Mouse (Mus musculus): Measurements from ENCODE around the gene Rasgef1b. TPM values are rescaled to one million over a fixed set of nuclear protein-coding genes. Genes with fewer than 3 reads are reported as not detected.
A peak's percentile ranks its signal among the peaks of the same experiment; 100 is the strongest.

Gene Rasgef1b
- total and polyA plus RNA-seq, 2 experiments, result 4.0 to 20.4 TPM

- no peak overlapping the region for H3K9ac ChIP-seq (ENCODE audit: low read depth, low read length)
- H3K4me1 ChIP-seq (ENCODE audit: control insufficient read depth, insufficient read depth, low read length), result peaks cover 2% of the 10 kb centered on the region
- 37% methylated on average over 4 of the region's 4 CpGs for WGBS
- H3K27me3 ChIP-seq (ENCODE audit: control insufficient read depth, insufficient read depth, low read length), result no peaks in the 10 kb centered on the region
- no peak overlapping the region for H3K27ac ChIP-seq (replicated peaks; ENCODE audit: insufficient read depth, low read depth, low read length)
- H3K79me2 ChIP-seq (ENCODE audit: control insufficient read depth, insufficient read depth, low read length), result no peaks in the 10 kb centered on the region
- no peaks in the 10 kb centered on the region for H3K36me3 ChIP-seq (ENCODE audit: control insufficient read depth, insufficient read depth, low read length)
- no peak overlapping the region for H3K4me3 ChIP-seq (ENCODE audit: insufficient read depth, low read depth, low read length)
- TF ChIP-seq CTCF (IDR thresholded peaks at IDR 0.05; ENCODE audit: low read depth, low read length), result no peak
- peak; percentile 9 for DNase-seq (ENCODE audit: extremely low read depth, low read depth, low spot score)
These were observed 213.1 kb downstream of the Rasgef1b start for GRCm38 (mm10) chr5:99515764-99516163.

GRCm38 (mm10) chr5:99513209-99513880, 215.5 kb downstream of the Rasgef1b start:
- 88% methylated on average over 9 of the region's 9 CpGs for WGBS
- Histone ChIP-seq H3K4me3 (ENCODE audit: insufficient read depth, low read depth, low read length) (no peak overlapping the region), H3K27ac (replicated peaks; ENCODE audit: insufficient read depth, low read depth, low read length) (no peak overlapping the region), H3K9ac (ENCODE audit: low read depth, low read length) (no peak overlapping the region), H3K36me3 (ENCODE audit: control insufficient read depth, insufficient read depth, low read length) (no peaks in the 10 kb centered on the region), H3K4me1 (ENCODE audit: control insufficient read depth, insufficient read depth, low read length) (peaks cover 2% of the 10 kb centered on the region), H3K27me3 (ENCODE audit: control insufficient read depth, insufficient read depth, low read length) (no peaks in the 10 kb centered on the region), H3K79me2 (ENCODE audit: control insufficient read depth, insufficient read depth, low read length) (no peaks in the 10 kb centered on the region)
- TF ChIP-seq POLR2A (IDR thresholded peaks at IDR 0.05; ENCODE audit: extremely low read depth, insufficient read depth, low read length) (no peak), CTCF (IDR thresholded peaks at IDR 0.05; ENCODE audit: low read depth, low read length) (no peak)
- no peak for DNase-seq (ENCODE audit: extremely low read depth, low read depth, low spot score)

GRCm38 (mm10) chr5:99511081-99511480, 217.8 kb downstream of the Rasgef1b start:
- H3K79me2 ChIP-seq (ENCODE audit: control insufficient read depth, insufficient read depth, low read length), result no peaks in the 10 kb centered on the region
- TF ChIP-seq CTCF (IDR thresholded peaks at IDR 0.05; ENCODE audit: low read depth, low read length) (no peak), POLR2A (IDR thresholded peaks at IDR 0.05; ENCODE audit: extremely low read depth, insufficient read depth, low read length) (no peak)
- 76% methylated on average over 11 of the region's 11 CpGs for WGBS

GRCm38 (mm10) chr5:99506109-99506508, 222.8 kb downstream of the Rasgef1b start:
- H3K36me3 ChIP-seq (ENCODE audit: control insufficient read depth, insufficient read depth, low read length), result no peaks in the 10 kb centered on the region
- no peak overlapping the region for H3K27ac ChIP-seq (replicated peaks; ENCODE audit: insufficient read depth, low read depth, low read length)
- 95% methylated on average over 7 of the region's 7 CpGs for WGBS
- no peak overlapping the region for H3K4me3 ChIP-seq (ENCODE audit: insufficient read depth, low read depth, low read length)
- TF ChIP-seq CTCF (IDR thresholded peaks at IDR 0.05; ENCODE audit: low read depth, low read length) (no peak), POLR2A (IDR thresholded peaks at IDR 0.05; ENCODE audit: extremely low read depth, insufficient read depth, low read length) (no peak)
- H3K27me3 ChIP-seq (ENCODE audit: control insufficient read depth, insufficient read depth, low read length), result no peaks in the 10 kb centered on the region
- H3K79me2 ChIP-seq (ENCODE audit: control insufficient read depth, insufficient read depth, low read length), result no peaks in the 10 kb centered on the region
- no peak for DNase-seq (ENCODE audit: extremely low read depth, low read depth, low spot score)
- no peaks in the 10 kb centered on the region for H3K4me1 ChIP-seq (ENCODE audit: control insufficient read depth, insufficient read depth, low read length)
- no peak overlapping the region for H3K9ac ChIP-seq (ENCODE audit: low read depth, low read length)

More at GRCm38 (mm10) chr5:99511081-99511480, 217.8 kb downstream of the Rasgef1b start:
- Histone ChIP-seq H3K27ac (replicated peaks; ENCODE audit: insufficient read depth, low read depth, low read length) (no peak overlapping the region), H3K9ac (ENCODE audit: low read depth, low read length) (no peak overlapping the region), H3K4me3 (ENCODE audit: insufficient read depth, low read depth, low read length) (no peak overlapping the region), H3K27me3 (ENCODE audit: control insufficient read depth, insufficient read depth, low read length) (no peaks in the 10 kb centered on the region), H3K36me3 (ENCODE audit: control insufficient read depth, insufficient read depth, low read length) (no peaks in the 10 kb centered on the region), H3K4me1 (ENCODE audit: control insufficient read depth, insufficient read depth, low read length) (peaks cover 2% of the 10 kb centered on the region)
- peak; percentile 15 for DNase-seq (ENCODE audit: extremely low read depth, low read depth, low spot score)

DNA sequence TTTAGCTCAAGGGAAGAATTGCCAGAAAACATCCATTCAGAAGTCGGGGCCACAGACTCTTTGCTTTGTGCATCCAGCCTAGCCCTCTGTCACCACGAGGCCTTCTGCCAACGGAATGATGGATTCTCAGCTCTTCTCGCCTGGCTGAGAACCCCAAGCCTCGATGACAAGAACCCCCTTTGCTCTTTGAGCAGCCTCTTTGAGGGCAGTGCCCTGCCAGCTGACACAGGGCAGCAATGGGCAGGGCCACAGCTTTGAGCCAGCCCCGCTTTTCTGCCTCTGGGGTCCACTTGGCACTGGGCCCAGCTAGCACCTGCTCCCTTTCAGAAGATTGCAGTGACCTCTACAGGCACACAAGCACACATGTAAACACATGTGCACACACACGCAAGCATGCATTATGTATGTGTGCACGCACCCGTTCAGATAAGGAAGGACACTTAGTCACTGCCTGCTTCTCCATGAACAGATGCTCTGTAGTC, 224.5 kb downstream of the Rasgef1b start:
- Histone ChIP-seq H3K9ac (ENCODE audit: low read depth, low read length) (no peak overlapping the region), H3K79me2 (ENCODE audit: control insufficient read depth, insufficient read depth, low read length) (no peaks in the 10 kb centered on the region), H3K27ac (replicated peaks; ENCODE audit: insufficient read depth, low read depth, low read length) (no peak overlapping the region), H3K4me3 (ENCODE audit: insufficient read depth, low read depth, low read length) (no peak overlapping the region), H3K36me3 (ENCODE audit: control insufficient read depth, insufficient read depth, low read length) (no peaks in the 10 kb centered on the region), H3K4me1 (ENCODE audit: control insufficient read depth, insufficient read depth, low read length) (no peaks in the 10 kb centered on the region), H3K27me3 (ENCODE audit: control insufficient read depth, insufficient read depth, low read length) (no peaks in the 10 kb centered on the region)
- TF ChIP-seq POLR2A (IDR thresholded peaks at IDR 0.05; ENCODE audit: extremely low read depth, insufficient read depth, low read length) (no peak), CTCF (IDR thresholded peaks at IDR 0.05; ENCODE audit: low read depth, low read length) (peak; percentile 19; the same call in 1 of the 2 replicates)
- DNase-seq (ENCODE audit: extremely low read depth, low read depth, low spot score), result no peak
- 90% methylated on average over 9 of the region's 9 CpGs for WGBS

GRCm38 (mm10) chr5:99502681-99503080, 226.2 kb downstream of the Rasgef1b start:
- Histone ChIP-seq H3K9ac (ENCODE audit: low read depth, low read length) (no peak overlapping the region), H3K4me1 (ENCODE audit: control insufficient read depth, insufficient read depth, low read length) (no peaks in the 10 kb centered on the region), H3K27me3 (ENCODE audit: control insufficient read depth, insufficient read depth, low read length) (no peaks in the 10 kb centered on the region), H3K36me3 (ENCODE audit: control insufficient read depth, insufficient read depth, low read length) (no peaks in the 10 kb centered on the region), H3K27ac (replicated peaks; ENCODE audit: insufficient read depth, low read depth, low read length) (no peak overlapping the region), H3K79me2 (ENCODE audit: control insufficient read depth, insufficient read depth, low read length) (no peaks in the 10 kb centered on the region), H3K4me3 (ENCODE audit: insufficient read depth, low read depth, low read length) (no peak overlapping the region)
- WGBS, result 94% methylated on average over 9 of the region's 9 CpGs
- TF ChIP-seq POLR2A (IDR thresholded peaks at IDR 0.05; ENCODE audit: extremely low read depth, insufficient read depth, low read length) (no peak), CTCF (IDR thresholded peaks at IDR 0.05; ENCODE audit: low read depth, low read length) (no peak)
- no peak for DNase-seq (ENCODE audit: extremely low read depth, low read depth, low spot score)

Data from liver, adult 2 months (tissue).